Mouse (Mus musculus) lung, postnatal 14 days (tissue): ENCODE data around the gene Taf13.
"Not testable (repeated sequence)": the region's sequence is repeated elsewhere in the genome, so short reads cannot be mapped to it uniquely, and the experiment has no call there.

Experiments
- DNase-seq: peaks from one replicate; pipeline ENCODE4 v3.0.0; 2021

Taf13 gene

GRCm38 (mm10) chr3:108571443-108572294 lies at the start of gene Taf13:
TSS of gene Taf13 (plus strand) at chr3:108571698.
- DNase-seq = peak; percentile 98

DNA sequence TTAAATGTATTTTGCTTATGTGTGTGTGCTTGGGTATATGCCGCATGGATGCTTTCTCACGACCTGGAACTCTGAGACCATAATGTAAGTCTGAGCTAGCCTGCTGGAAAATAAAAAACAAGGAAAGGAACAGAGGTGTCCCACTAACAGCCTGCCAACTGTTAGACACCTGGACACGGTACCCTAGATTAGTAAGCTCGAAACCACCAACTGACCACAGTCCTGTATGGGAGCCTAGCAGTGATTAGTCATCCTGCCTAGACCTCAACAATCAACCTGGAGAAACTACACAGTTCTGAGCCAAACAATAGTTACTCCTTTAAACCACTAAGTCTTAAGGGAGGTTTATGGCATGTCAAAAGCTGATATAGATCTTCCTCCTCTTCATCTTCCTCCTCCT lies 48.1 kb upstream of the Taf13 start:
- DNase-seq = no peak

- no peak for DNase-seq
Measured at GRCm38 (mm10) chr3:108528489-108528888, 43.0 kb upstream of the Taf13 start.

- peak; percentile 63 for DNase-seq
Measured at GRCm38 (mm10) chr3:108533114-108533885, 38.2 kb upstream of the Taf13 start.

DNA sequence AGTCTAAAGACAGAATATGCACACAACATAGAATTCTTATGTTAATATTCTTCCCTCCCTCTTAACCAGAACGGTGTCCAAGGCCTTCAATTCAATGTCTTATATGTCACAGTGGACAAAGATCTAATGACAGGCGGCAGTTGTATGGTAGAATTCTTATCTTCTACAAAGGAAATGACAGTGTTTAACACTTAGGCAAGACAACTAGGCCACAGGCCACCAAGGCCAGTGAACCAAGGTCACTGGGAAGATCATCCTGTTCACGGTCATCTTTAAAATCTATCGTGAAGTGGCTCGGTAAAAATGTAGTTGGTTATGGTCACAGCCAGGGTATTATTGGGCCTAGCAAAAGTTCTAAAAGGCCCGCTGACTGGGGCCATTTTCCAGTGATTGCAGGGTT lies 37.5 kb upstream of the Taf13 start, which contains the start of gene 1700013F07Rik:
1700013F07Rik (plus strand) TSS at position 200 of the 400 bp plus-strand sequence.
- no peak for DNase-seq

DNA sequence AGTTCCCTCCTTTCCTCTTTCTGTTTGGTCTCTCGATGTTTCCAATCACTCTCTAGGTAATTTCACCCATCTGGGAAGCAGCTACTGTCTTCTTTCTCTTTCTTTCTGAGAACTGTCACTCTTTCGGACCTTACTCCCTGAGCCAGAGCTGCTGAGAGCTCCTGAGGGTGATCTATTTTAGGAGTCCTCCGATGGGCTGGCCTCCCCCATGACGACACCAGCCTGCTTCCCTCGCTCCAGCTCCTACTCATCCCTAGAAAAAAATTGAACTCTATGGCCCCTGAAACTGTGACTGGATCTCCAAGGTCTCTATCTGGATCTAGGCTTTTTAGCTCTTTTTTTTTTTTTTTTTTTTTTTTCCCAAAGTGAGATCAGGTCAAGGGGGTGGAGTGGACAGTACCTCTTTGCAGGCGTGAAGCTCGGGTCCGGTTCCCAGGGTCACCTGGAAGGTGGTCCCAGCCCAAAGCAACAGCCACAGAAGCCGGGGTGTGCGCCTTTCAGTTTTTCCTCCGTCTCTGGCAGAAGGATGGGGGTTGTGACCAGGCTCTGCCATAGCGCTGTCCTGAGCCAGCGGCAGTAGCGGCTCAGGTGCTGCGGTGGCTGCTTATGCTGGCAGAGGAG lies 35.5 kb upstream of the Taf13 start:
- DNase-seq = no peak

- peak; percentile 38 for DNase-seq
Measured at GRCm38 (mm10) chr3:108536517-108537260, 34.8 kb upstream of the Taf13 start, which contains the start of gene 5330417C22Rik. TSS of gene 5330417C22Rik (minus strand) at chr3:108536536.

DNA sequence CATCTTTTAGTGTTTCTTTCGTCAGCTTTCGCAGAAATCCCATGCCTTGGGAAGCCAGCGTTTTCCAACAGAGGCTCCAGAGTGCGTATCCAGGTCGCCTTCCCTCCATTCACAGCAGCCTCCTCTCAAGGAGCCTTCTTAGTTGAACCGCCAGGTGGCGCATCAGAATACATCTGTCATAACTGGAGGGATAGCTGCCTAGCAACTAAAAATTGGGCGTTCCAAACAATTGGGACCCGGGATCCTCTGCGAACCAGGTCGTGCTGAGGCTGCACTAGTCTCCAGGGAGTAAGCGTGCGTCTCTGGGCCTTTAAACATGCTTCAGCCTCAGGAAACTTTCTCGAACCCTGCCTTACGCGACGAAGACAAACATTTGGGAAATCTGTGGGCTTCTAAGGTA lies 34.2 kb upstream of the Taf13 start:
- peak; percentile 89 for DNase-seq

DNA sequence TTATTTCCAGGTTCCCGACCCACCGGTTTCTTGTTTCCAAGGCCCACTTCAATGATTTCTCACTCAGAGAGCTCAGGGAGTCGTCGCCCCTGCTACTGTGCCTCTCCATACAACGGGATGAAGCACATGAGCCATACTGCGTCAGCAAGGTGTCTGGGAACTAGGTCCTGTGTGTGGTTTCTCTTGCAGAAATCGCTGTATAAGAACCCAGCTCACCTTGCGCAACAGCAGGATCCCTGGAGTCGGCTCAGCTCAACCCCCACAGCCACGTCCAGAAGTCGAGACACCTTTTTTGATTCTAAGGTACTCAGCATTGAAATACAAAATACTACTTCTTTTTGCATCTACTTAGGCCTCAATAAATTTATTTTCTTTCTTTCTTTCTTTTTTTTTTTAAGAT lies 29.2 kb upstream of the Taf13 start:
- no peak for DNase-seq

- DNase-seq = peak; percentile 39
Measured at GRCm38 (mm10) chr3:108554111-108554561, 17.4 kb upstream of the Taf13 start.

GRCm38 (mm10) chr3:108554587-108555312 lies 16.7 kb upstream of the Taf13 start:
- DNase-seq = peak; percentile 94

DNA sequence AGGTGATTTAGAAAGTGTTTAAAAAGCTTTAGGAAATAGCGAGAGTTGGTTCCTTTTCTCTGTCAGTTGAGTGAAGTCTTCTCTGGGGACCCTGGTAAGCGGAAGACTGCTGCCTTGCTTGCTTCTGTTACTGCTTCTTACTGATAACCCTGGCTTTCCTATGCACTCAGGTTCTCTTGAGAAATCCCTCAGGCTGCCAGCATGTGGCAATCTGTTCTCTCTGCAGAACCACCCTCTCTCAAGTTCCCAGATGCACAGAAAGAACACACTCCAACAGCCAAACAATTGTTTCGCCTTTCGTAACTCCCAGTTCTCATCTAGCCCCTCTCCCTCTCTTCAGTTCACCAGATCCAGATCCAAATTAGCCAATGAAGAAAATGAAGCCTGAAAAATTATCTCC lies 13.6 kb upstream of the Taf13 start:
- no peak for DNase-seq

DNA sequence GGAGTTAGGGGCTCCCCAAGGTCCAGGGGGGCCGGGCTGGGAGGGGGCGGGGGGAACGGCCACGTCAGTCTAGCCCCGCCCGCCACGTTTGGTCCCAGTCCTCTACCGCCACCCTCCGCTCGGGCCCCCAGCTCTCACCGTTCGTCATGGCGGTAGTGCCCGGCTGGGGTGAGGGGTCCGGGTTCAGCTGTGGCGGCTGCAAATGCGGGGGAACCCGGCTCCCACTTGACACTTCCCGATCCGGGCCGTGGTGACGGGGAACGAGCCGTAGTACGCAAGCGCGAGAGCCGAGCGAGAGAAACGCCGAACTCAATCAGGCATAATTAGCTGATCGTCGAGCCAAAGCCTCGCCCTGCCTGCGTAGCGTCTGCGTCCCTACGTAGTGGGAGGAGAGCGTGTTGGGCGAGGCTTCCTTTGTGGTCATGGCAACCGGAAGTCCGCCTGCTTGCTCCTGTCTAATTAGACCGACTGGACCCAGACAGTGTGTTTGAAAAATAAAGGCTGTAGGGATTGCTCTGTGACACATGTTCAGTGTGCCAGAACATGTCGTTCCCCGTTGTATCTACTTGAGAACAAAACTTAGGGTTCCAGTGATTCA lies 9.3 kb upstream of the Taf13 start, which contains the start of gene Tmem167b:
Tmem167b (minus strand) TSS at position 334 of the 598 bp plus-strand sequence.
- peak; percentile 97 for DNase-seq

DNA sequence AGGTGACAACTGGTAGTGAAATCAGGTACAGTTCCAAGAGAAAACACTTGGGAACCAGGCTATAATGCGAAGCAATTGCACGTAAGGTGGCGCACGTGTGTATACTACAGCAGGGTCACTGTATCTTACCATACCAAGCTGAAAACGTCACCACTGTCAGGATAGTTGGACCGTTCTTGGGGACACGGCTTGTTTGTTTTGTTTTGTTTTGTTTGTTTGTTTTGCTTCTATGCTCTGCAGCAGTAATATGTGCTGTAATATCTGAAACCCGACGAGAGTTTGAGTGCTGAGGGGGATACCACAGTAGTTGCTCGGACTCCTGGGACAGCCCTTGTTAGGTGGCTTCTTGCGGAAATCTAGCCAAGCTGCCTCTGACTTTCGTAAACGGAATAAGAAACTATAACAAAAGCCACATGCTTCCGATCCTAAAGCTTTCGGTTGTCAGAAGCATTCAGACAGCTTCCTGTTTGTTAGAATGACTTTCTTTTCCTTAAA lies 8.7 kb upstream of the Taf13 start:
- peak; percentile 36 for DNase-seq

GRCm38 (mm10) chr3:108563309-108563708 lies 8.2 kb upstream of the Taf13 start:
- DNase-seq = peak; percentile 87

DNA sequence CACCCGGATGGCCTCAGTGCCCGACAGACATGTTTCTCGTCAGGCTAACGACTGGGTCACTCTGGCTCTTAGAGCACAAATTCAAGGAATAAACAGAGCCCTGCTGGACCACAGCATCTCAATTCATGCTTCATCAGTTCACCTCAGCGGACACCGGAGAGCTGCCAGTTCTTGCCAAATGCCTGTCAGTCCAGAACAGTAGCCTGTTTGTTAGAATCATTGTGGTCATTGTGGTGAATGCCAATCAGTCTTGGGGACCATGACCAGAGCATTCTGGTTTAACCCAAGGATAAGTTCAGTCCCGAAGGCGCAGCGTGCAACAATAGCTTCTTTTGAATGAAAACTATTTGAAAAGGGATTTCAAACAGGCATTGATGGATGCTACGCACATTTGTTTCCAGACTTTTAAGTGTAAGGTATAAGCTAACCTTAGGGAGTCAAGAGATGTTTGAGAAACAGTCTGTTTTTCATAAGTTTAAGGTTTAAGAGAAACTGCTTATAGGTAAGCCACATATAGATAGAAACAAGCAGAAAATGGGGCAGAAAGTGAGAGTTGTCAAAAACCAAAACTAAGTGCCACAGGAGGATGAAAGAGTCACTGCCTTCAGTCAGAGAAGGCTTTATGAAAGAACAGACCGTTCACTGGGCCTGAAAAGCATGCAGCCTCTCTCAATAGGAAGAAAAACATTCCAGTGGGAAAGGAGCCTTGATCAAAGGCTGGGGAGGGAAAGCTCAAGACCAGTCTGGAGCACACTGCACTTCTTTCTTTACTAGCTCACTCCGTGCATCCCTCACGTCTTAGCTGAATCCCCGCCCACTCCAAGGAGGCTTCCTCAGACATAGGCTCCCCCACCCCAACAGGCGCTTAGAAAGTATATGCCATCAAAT lies 3.3 kb upstream of the Taf13 start:
- DNase-seq = no peak

GRCm38 (mm10) chr3:108569636-108570035 lies 1.9 kb upstream of the Taf13 start:
- not testable (repeated sequence) for DNase-seq

DNA sequence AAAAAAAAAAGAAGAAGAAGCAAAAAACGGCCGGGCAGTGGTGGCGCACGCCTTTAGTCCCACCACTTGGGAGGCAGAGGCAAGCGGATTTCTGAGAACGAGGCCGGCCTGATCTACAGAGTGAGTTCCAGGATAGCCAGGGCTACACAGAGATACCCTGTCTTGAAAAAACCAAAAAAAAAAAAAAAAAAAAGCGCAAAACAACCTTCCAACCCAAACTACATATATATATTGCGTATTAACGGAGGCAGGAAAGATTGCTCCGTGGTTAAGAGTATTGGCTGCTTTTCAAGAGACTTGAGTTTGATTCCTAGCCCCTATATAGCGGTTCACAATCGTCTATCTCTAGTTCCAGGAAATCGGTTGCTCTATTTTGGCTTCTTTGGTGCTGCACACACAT lies 685 bp upstream of the Taf13 start:
- no peak for DNase-seq

DNA sequence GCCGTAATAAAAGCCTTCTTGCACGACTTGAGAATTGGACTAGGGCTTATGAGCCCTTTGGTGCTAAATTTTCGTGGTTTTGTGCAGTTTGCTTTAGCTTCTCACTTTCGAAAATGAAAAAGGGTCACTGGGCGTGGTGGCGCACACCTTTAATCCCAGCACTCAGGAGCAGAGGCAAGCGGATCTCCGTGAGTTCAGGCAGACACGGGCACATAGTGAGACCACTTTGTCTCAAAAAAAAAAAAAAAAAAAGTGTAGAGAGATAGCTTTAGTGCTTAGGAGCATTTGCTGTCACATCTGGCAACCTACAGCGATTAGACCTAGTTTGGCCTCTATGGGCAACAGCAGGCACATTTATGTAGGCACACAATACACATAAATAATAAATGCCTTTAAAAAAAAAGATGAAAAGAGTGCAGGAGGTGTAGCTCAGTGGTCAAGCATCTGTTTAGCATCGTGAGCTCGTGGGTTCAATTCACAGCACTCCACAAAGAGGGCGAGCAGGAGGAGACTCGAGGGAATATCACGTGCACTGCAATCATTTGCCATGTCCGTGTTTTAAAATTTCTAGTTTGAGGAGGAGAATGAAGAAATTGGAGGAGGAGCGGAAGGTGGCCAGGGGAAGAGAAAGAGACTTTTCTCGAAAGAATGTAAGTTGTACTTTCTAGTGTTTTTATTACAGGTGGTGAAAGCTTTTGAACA lies 962 bp downstream of the Taf13 start:
- DNase-seq = no peak
